Mouse (Mus musculus): Measurements from ENCODE around the gene Glyctk.

DNA sequence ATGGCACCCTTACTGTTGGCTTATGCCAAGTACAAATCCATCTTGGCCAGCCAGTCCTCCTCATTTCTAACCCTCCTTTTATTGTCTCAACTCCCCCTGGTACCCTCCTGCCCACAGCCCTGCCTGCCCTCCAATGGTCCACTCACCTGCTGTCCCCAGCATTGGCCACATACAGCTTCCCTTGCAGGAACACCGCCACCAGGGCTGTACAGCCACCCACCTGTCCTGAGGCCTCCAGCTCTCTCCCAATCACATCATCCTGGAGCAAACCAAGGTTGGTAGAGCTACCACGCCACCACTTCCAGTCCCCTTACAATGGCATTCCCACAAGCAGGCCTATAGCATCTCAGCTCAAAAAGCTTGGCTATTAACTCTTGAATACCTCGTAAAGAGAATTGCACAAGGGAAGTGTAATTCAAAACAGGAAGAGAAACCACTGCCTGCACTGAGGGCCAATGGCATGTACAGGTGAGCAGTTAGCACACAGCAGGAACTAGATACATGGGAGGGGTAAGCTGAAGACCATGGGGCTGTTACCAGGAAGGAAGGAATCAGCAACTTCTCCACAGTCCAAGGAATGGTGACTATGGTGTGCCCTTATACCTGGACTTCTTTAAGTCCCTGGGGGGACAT, 39.3 kb upstream of the Glyctk start:
- no peak for TF ChIP-seq CTCF (conservative IDR thresholded peaks at IDR 0.05; ENCODE audit: insufficient read depth, insufficient read length, low read depth, low read length)
- no peak for TF ChIP-seq POLR2A (IDR thresholded peaks at IDR 0.05; ENCODE audit: low read depth, low read length)

All from kidney, adult 2 months (tissue).